Mouse (Mus musculus) hindbrain, postnatal 0 days (tissue): ENCODE results near the gene Lgr5. TPM values are rescaled to one million over a fixed set of nuclear protein-coding genes. Genes with fewer than 3 reads are reported as not detected.
A peak's percentile ranks its signal among the peaks of the same experiment; 100 is the strongest.

ENCODE experiments used
- ATAC-seq: fragments of 200-750 bp; cut with Nextera tagmentation; 2 replicates; pipeline ENCODE4 v1.8.0; 2017; ENCODE audit warnings: mild to moderate bottlenecking, moderate TSS enrichment, moderate library complexity
- DNase-seq: peaks from one replicate; pipeline ENCODE4 v3.0.0-alpha.2; 2015; ENCODE audit warnings: low spot score
- H3K27ac ChIP-seq: fragments of 300-500 bp; sonication (generic); 2 replicates; pipeline ENCODE4 v1.5.1; 2014; ENCODE audit warnings: mild to moderate bottlenecking
- H3K27me3 ChIP-seq: fragments of 300-500 bp; sonication (generic); 2 replicates; pipeline ENCODE4 v1.6.1; 2014; ENCODE audit warnings: low read length, mixed read lengths; ENCODE audit not compliant: insufficient read depth
- H3K36me3 ChIP-seq: fragments of 300-500 bp; sonication (generic); 2 replicates; pipeline ENCODE4 v1.6.1; 2014; ENCODE audit warnings: low read length, mixed read lengths; ENCODE audit not compliant: insufficient read depth
- H3K4me1 ChIP-seq: fragments of 300-500 bp; sonication (generic); 2 replicates; pipeline ENCODE4 v1.6.1; 2014; ENCODE audit warnings: antibody characterized with exemption, low read length, mixed read lengths; ENCODE audit not compliant: insufficient read depth
- H3K4me2 ChIP-seq: fragments of 300-500 bp; sonication (generic); 2 replicates; pipeline ENCODE4 v1.6.1; 2014; ENCODE audit warnings: low read depth, mild to moderate bottlenecking, low read length, moderate library complexity, mixed read lengths
- H3K4me3 ChIP-seq: fragments of 300-500 bp; sonication (generic); 2 replicates; pipeline ENCODE4 v1.5.1; 2014; ENCODE audit warnings: low read length
- H3K9ac ChIP-seq: fragments of 300-500 bp; sonication (generic); replicated peaks from 2 replicates; pipeline ENCODE4 v1.6.1; 2014; ENCODE audit warnings: mild to moderate bottlenecking, low read length, moderate library complexity, mixed read lengths
- H3K9me3 ChIP-seq: fragments of 300-500 bp; sonication (generic); 2 replicates; pipeline ENCODE4 v1.6.1; 2016; ENCODE audit warnings: low read length, mixed read lengths
- CTCF ChIP-seq: IDR thresholded peaks from 2 replicates; pipeline ENCODE4 v1.5.1; 2016; ENCODE audit warnings: antibody characterized with exemption, control low read depth, low read depth
- WGBS: fragments of 180-500 bp; shearing (Covaris S2); extraction: QIAGEN DNeasy Blood & Tissue Kit; methylation state at CpG from one replicate; pipeline ENCODE4 v1.1.7; 2014; 5-methylcytosine and 5-hydroxymethylcytosine counted together
- polyA plus RNA-seq: library from polyadenylated mRNA; unstranded; fragments of >200 nt; fragmentation: Nextera tagmentation; extraction: Ambion mirVana; gene quantifications from 2 replicates; pipeline ENCODE4 v1.2.1, GENCODE M21; 2015
- total RNA-seq: library from RNA; depleted of rRNA; stranded (reverse); fragments of >200 nt; gene quantifications from 2 replicates; pipeline ENCODE4 v1.2.3, GENCODE M21; 2014

Lgr5 gene
- total and polyA plus RNA-seq, 2 experiments from 2014 or later: 3.0 to 3.3 TPM

DNA sequence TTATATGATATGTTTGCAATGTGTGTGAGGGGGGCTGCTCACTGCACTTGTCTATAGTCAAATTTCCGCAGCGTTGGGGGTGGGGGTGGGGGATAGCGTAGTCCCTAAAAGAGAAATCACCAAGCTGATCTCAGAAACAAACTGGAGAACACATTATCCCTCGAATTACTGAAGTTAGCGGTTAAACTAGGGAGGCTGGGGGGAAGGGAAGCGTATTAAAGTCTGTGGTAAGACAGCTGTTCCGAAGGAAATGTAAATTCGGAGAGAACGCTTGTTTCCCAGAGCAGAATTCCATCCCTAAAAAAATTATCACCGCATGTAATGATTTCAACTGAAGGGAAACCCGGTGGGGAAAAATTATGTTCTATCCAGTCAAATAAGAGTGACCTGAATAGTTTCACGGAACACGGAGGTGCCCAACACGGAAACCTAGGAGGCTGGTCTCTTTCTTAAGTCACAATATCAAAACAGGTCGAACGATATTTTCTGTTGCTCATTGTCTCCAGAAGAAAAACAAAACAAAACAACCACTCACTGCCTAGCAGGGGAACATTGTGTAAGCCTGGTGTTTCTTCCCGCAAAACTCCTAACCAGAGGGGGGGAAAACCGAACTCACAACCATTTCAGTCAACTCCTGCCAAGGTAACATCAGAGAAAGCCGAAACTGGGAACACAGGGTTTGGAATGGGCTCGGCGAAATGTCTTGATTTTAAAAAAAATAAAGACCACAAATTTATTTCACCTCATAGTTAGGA is 1.9 kb downstream of the Lgr5 start:
- H3K4me2 ChIP-seq: peak overlapping the region; percentile 100
- H3K27ac ChIP-seq: no peak overlapping the region
- DNase-seq: no peak
- H3K27me3 ChIP-seq: peaks cover 17% of the 10 kb centered on the region; the same call in 1 of the 2 replicates
- H3K4me1 ChIP-seq: 0 out of 2 replicates have a peak, but pooled peaks cover 5% of the 10 kb centered on the region
- H3K36me3 ChIP-seq: no peaks in the 10 kb centered on the region
- no peak for ATAC-seq
- TF ChIP-seq CTCF: no peak
- peak overlapping the region; percentile 68 for H3K4me3 ChIP-seq
- H3K9ac ChIP-seq: 0 out of 2 replicates have a peak overlapping the region, but pooled peaks have one; percentile 9
- WGBS: 2% methylated on average over 21 of the region's 21 CpGs
- no peaks in the 10 kb centered on the region for H3K9me3 ChIP-seq

DNA sequence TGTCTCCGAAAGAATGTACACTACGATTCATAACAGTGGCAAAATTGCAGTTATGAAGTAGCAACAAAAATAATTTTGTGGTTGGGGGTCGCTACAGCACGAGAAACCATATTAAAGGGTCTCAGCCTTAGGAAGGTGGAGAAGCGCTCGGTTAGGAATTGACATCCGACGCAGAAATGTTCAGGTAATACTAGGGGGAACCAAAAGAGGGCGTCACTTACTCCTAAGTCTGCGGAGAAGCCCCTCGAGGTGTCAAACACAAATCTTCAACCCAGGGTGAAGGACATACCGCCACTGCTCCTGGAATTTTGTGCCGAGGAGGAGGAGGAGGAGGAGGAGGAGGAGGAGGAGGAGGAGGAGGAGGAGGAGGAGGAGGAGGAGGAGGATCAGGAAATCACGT is 2.9 kb downstream of the Lgr5 start:
- H3K27me3 ChIP-seq: peaks cover 17% of the 10 kb centered on the region; the same call in 1 of the 2 replicates

DNA sequence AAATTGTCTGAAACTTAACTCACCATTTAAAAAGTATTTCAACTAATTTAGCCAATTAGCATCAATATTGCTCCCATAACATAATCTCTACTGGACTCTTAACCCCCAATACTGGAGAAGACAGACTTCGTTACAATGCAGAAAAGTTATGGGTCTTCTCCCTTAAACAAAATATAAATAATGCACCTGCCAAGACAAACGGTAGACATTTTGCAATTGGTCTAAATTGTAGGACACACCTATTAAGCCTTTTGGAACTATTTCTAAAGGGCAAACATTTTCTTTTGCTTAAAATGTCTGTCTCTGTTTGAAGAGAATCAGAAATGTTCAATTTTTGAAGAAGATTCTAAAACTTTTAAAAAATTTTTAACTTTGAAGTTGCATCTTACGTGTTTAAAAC is 4.5 kb downstream of the Lgr5 start:
- H3K9me3 ChIP-seq: no peaks in the 10 kb centered on the region
- no peak for TF ChIP-seq CTCF
- 0 out of 2 replicates have a peak, but pooled peaks cover 5% of the 10 kb centered on the region for H3K4me1 ChIP-seq
- no peak overlapping the region for H3K9ac ChIP-seq
- no peak for ATAC-seq
- no peak overlapping the region for H3K4me3 ChIP-seq
- no peak overlapping the region for H3K4me2 ChIP-seq
- no peak for DNase-seq
- H3K27me3 ChIP-seq: peaks cover 13% of the 10 kb centered on the region; the same call in 1 of the 2 replicates
- no peaks in the 10 kb centered on the region for H3K36me3 ChIP-seq
- 91% methylated on average over 3 of the region's 3 CpGs for WGBS
- H3K27ac ChIP-seq: no peak overlapping the region

More for the DNA sequence above, 2.9 kb downstream of the Lgr5 start:
- H3K27ac ChIP-seq: no peak overlapping the region
- no peak for ATAC-seq
- no peak for DNase-seq
- H3K4me3 ChIP-seq: no peak overlapping the region
- 0 out of 2 replicates have a peak, but pooled peaks cover 5% of the 10 kb centered on the region for H3K4me1 ChIP-seq
- no peak overlapping the region for H3K9ac ChIP-seq
- 25% methylated on average over 13 of the region's 14 CpGs for WGBS
- H3K4me2 ChIP-seq: peak overlapping the region; percentile 100
- TF ChIP-seq CTCF: peak; percentile 40
- no peaks in the 10 kb centered on the region for H3K9me3 ChIP-seq
- no peaks in the 10 kb centered on the region for H3K36me3 ChIP-seq

DNA sequence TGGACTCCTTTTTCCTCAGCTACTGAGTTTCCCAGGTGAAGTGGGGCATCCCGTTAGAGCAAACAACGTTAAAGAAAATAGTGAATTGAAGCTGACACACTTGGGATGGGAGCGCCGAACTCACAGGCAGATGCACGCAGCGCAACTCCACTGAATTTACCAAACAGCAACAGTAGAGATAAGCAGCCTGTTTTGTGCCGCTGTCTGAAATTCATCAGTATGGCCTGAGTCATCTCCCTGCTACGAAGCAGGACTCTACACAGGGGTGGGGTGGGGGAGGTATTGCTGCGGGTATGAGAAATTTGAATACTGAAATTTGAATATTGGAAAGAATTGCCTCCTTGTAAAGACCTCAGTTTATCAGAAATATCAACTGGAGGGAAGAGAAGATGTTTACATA is 5.6 kb downstream of the Lgr5 start:
- Histone ChIP-seq H3K4me3 (no peak overlapping the region), H3K4me1 (0 out of 2 replicates have a peak, but pooled peaks cover 5% of the 10 kb centered on the region), H3K9me3 (no peaks in the 10 kb centered on the region), H3K36me3 (no peaks in the 10 kb centered on the region), H3K27me3 (peaks cover 13% of the 10 kb centered on the region; the same call in 1 of the 2 replicates), H3K4me2 (no peak overlapping the region), H3K27ac (no peak overlapping the region), H3K9ac (no peak overlapping the region)
- no peak for DNase-seq
- ATAC-seq: no peak
- whole genome bisulfite sequencing: 81% methylated on average over 9 of the region's 9 CpGs
- no peak for TF ChIP-seq CTCF

DNA sequence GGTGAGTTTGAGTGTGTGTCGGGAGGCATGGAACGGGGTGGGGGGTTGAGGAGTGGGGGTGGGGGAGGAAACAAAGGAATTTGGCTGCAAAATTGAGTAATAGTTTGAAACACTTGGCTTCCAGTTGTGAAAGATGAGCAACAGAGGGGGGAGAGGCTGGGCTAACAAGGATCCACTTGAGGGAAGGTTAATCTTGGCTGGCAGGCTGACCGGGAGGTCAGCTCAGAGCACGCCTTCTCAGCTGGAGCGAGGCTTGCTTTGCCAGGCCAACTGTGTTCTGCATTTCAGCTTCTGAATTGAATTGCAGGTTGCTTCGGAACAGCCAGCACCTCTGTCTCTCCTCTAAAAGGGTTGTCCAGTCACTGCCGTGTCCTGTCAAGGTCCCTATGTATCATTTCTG is 8.1 kb downstream of the Lgr5 start:
- Histone ChIP-seq H3K4me2 (0 out of 2 replicates have a peak overlapping the region, but pooled peaks have one; percentile 0), H3K9me3 (no peaks in the 10 kb centered on the region), H3K27ac (no peak overlapping the region), H3K4me3 (no peak overlapping the region), H3K36me3 (no peaks in the 10 kb centered on the region), H3K9ac (no peak overlapping the region), H3K4me1 (no peaks in the 10 kb centered on the region), H3K27me3 (peaks cover 12% of the 10 kb centered on the region; the same call in 1 of the 2 replicates)
- peak; percentile 56; the same call in 1 of the 2 replicates for ATAC-seq
- no peak for TF ChIP-seq CTCF
- 19% methylated on average over 7 of the region's 7 CpGs for WGBS
- peak; percentile 51 for DNase-seq

DNA sequence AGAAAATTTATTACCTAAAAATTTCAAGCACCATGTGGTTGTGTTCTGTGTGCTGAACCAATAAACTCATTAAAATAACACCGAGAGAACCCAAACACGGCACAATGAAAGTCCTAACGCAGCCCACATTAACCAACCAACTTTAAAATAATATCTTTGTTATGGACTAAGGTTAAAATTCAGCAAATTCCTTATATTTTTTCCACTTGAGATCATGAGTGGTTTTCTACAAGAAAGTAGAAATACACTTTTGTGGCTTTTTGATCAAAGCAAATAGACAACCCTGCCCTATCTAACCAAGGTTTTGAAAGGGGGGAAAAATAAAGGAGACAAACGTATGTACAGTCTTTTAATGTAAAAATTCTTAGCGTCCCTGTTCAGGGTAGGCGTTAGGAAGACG is 8.5 kb downstream of the Lgr5 start:
- H3K4me1 ChIP-seq: no peaks in the 10 kb centered on the region
- 0 out of 2 replicates have a peak overlapping the region, but pooled peaks have one; percentile 0 for H3K4me2 ChIP-seq
- WGBS: 47% methylated on average over 7 of the region's 7 CpGs
- peaks cover 8% of the 10 kb centered on the region; the same call in 1 of the 2 replicates for H3K27me3 ChIP-seq
- TF ChIP-seq CTCF: no peak
- no peak overlapping the region for H3K27ac ChIP-seq
- no peaks in the 10 kb centered on the region for H3K36me3 ChIP-seq
- H3K9ac ChIP-seq: no peak overlapping the region
- H3K4me3 ChIP-seq: no peak overlapping the region
- no peaks in the 10 kb centered on the region for H3K9me3 ChIP-seq
- DNase-seq (no peak), ATAC-seq (no peak)
